Mouse (Mus musculus) frontal cortex, postnatal 14 days (tissue): Measurements from ENCODE around the gene Gm28576.
"Not testable (repeated sequence)": the region's sequence is repeated elsewhere in the genome, so short reads cannot be mapped to it uniquely, and the experiment has no call there.

Experiments
- DNase-seq, 2 experiments: peaks; one replicate each; pipeline ENCODE4 v3.0.0; 2022; ENCODE audit warnings: low spot score in 2 of 2

The Gm28576 gene

GRCm38 (mm10) chrY:7722641-7723040 is at the start of gene Gm28576:
Gene Gm28576, plus strand, starts transcription at chrY:7722941.
- not testable (repeated sequence) for DNase-seq
